Mouse (Mus musculus) layer of hippocampus, adult 11-12 months (tissue): ENCODE data around the gene Shisa4.

Source experiments
- DNase-seq: peaks from one replicate; pipeline ENCODE4 v3.0.0; 2022; ENCODE audit warnings: low spot score

Gene Shisa4

DNA sequence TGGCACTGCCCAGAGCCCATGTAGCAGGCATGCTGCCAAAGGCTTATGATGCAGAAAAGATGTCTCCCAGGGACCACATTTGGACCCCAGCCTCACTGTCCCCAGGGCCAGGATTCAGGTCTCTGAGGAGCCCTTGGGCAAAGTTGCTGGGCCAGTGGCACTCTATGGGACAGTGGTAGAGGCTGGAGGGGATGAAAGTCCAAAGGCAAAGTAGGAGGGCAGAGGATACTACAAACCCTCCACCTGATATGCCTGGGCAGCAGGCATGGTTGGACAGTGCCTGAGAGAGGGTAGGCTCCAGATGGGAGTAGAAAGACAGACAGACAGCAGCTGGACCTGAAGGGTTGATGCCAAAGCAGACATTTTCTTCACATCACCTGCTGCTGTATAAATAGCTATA is 8.7 kb downstream of the Shisa4 start:
- no peak for DNase-seq

GRCm38 (mm10) chr1:135363446-135363845 is 11.6 kb downstream of the Shisa4 start:
- no peak for DNase-seq

GRCm38 (mm10) chr1:135362115-135362514 is 12.9 kb downstream of the Shisa4 start:
- no peak for DNase-seq

DNA sequence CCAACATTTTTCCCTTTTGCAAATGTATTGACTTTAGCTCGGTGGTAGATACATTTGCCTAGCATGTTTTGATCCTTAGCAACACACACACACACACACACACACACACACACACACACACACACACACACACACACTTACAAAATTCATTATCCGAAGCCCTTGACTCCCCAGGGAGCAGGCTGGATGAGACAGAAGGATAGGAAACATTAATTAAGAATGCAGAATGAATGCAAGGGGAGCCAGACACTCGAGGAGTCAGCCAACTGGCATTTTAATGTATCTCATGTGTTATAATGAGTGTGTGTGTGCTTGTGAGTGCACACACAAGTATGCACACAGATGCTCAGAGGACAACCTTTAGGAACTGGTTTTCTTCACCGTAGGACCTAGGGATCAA is 13.5 kb downstream of the Shisa4 start:
- DNase-seq: no peak

DNA sequence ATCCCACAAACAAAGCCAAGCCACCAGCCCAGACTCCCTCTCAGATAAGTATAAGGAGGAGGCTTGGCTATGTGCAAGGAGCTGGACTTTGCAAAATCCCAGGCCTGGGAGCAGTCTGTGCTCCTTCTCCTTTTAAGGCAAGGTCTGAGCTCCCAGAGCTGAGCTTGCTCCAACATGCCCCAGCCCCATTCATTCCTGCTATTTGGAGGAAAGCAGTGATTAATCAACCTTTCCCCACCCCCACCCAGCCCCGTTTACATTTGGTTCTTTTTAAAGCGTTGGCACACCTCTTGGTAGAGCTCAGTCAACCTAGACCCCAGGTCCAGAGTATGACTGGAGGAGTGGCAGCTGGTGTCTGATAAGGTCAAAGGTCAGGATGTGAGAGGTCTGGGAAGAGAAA is 16.0 kb downstream of the Shisa4 start:
- no peak for DNase-seq

- no peak for DNase-seq
Measured at GRCm38 (mm10) chr1:135351953-135352352, 23.1 kb downstream of the Shisa4 start.

DNA sequence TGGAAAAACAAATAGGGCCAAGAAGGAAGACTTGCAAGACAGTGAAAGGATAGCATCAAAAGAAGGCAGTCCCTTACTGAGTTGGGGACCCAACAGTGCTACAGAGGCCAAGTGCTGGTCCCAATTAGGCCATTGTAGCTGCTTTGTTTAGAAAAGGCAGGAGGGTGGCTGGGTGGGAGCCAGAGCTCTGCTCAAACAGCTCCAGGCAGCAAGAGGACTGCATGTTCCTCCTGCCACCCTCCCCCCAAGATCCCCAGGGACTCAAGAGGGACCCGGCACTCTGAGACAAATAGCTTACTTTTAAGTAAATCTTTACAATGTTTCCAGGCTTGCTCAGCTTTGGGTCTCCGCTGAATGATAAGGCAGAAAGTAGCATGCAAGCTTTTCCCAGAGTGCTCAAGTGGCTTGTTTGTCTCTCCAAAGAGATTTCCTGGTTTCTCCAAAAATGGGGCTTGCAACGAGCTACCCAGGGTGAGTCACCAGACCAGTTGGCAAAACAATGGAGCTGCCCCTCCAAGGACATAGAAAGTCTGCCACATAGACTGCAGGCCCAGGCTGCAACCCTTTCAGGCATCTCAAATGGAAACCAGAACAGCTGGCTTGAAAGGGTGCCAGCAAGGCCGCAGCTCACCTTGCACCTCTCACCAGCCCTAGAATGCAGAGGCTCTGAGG is 27.4 kb downstream of the Shisa4 start:
- DNase-seq: peak; percentile 56

DNA sequence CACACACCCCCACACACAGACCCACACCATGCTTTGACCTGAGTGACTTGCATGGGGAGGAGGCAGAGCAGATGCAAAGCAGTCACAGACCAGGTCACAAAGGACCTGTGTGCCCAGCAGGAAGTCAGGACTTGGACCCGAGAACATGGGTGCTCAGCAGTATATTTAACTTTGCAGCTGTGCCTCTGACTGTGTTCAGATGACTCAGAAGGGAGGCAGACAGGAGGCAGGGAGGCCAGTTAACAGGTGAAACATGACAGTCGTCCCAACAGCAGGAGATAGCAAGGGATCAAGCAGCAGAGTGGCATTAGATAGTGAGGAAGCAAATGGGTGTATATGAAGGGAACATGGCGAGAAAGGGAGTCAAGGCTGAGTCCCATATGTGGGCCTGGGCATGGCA is 28.1 kb downstream of the Shisa4 start:
- DNase-seq: no peak

DNA sequence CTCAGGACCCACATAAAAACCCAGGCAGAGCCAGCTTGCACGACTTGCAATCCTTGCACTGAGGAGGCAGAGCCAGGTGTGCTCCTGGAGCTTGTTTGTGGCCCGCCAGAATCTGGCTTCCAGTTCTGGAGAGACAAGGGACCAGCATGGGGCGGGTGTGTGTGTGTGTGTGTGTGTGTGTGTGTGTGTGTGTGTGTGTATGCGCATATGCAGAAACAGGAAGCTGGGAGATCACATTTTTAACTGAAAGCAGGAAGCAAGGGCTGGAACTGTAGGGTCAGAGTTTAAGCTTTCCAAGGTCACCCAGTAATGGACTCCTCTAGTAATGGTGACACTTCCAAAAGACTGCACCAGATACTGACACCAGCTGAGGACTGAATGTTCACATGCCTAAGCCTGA is 31.0 kb downstream of the Shisa4 start:
- no peak for DNase-seq

DNA sequence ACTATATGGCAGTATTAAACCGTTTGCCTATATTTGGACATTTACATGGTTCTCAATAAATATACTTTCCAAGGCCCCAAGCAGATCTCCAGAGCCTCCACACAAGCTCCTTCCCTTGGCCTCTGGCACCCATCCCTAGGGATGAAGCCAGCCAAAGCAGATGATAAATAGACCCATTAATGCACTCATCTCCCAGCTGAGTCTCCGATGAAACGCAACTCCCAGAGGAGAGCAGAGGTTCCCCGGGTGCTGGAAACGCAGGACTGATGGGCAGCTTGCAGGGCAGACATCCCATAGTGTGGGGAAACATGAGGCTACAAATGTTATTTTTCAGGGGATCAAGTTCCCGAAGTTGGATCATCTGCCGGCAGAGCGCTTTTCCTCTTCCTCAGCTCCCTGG is 33.1 kb downstream of the Shisa4 start:
- DNase-seq: no peak

- no peak for DNase-seq
Measured at GRCm38 (mm10) chr1:135330578-135330977, 44.5 kb downstream of the Shisa4 start.

GRCm38 (mm10) chr1:135328368-135328767 is 46.7 kb downstream of the Shisa4 start:
- DNase-seq: no peak

- no peak for DNase-seq
Measured at GRCm38 (mm10) chr1:135325934-135326333, 49.1 kb downstream of the Shisa4 start.

DNA sequence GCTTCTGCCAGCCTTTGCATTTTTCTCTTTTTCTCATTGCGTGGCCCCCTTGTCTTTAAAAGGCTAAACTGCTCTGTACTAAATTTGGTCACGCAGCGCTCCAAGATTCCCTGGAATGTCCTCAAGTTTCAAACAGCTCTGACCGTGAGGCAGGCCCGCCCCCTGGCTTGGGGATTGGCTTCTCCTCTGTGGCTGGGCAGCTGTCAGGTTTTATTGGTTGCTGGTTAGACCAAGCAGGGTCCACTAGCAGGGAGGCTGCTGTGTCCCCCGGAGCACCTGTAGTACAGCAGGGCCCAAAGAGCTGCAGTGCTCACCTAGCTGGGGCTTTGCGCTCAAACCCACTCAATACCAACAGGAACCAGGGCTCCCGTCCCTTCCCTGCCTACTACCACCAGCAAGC is 50.5 kb downstream of the Shisa4 start, which contains the start of gene Lmod1:
Gene Lmod1, plus strand, starts transcription at position 237 of the 400 bp plus-strand sequence.
- DNase-seq: no peak

DNA sequence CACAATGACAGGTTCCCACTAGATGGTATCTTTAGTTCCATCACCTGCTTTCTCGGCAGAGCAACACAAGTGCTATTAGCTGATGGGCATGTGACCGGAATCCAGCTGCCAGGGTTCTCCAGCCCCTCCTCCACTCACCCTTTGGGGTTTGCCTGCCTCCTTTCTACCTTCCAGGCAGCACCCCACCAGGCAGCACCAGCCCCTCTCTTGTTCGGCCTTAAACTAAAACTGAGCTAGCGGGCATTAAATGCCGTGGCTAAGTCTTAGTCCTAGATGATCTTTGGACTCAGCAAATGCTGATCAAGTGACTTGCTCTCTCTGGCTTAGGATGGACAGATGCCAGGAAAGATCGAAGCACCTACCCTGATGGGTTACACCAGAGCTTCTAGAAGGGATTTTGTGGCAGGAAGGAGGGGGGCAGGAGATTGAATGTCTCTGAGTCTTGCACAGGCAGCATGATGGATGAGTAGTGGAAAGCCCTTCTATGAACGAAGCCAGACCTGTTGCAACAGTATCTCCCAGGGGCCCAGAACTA is 51.6 kb downstream of the Shisa4 start:
- no peak for DNase-seq
